Mouse (Mus musculus) fat pad, adult 2 months (tissue): Measurements from ENCODE around the gene Zfp764.
"Not testable (repeated sequence)": the region's sequence is repeated elsewhere in the genome, so short reads cannot be mapped to it uniquely, and the experiment has no call there.

Experiments used
- DNase-seq: peaks from one replicate; pipeline ENCODE4 v3.0.0-alpha.2; 2011; ENCODE audit warnings: low read depth, low spot score; ENCODE audit errors: extremely low read depth

Zfp764 gene

DNA sequence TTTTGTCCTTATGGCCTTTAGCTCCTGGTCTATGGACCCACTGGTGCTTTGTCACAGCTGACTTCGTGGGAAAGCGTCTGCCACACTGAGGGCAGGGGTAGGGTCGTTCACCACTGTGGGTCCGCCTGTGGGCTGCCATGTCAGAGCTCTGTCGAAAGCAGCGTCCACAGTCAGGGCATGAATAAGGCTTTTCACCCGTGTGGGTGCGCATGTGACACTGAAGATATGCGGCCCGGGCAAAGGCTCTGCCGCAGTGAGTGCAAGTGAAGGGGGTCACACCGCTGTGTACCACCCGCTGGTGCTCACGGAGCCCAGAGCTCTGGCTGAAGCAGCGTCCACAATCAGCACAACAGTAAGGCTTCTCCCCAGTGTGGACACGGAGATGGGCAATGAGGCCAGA is 15.1 kb downstream of the Zfp764 start:
- no peak for DNase-seq

DNA sequence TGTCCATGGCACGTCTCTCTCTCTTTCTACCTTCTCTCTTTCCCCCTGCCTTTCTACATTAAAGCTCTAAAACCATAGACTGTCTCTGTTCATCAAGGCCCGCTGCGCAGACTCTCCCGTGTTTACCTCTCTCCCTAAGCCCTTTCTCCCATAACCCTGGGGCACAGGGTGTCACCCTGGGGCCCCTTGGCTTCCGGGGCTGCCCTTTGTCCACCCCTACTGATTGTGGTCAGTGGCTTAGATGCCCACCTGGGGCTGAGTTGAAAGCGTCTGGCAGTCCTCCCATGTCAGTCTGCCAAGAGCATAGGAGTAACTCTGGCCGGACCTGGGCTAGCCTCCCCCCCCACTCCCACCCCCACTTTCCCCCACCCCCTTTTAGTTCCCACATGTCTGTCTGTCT is 16.3 kb downstream of the Zfp764 start:
- no peak for DNase-seq

DNA sequence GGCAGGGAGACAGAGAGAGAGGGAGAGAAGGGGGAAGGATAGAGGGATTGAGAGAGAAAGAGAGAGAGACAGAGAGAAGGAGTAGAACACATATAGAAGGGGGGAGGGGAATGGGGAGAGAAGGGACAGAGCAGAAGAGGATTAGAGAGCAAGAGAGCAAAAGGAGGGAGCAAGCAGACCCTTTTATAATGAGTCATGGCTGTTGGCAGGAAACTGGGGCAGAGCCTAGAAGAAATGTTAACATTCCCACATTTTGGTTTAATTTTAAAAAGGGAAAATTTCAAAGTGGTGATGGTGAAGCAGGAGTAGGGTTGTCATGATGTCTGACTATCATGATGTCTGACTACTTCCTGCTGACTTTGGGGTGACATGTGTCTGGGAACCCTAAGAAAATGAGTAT is 18.4 kb downstream of the Zfp764 start:
- not testable (repeated sequence) for DNase-seq

DNA sequence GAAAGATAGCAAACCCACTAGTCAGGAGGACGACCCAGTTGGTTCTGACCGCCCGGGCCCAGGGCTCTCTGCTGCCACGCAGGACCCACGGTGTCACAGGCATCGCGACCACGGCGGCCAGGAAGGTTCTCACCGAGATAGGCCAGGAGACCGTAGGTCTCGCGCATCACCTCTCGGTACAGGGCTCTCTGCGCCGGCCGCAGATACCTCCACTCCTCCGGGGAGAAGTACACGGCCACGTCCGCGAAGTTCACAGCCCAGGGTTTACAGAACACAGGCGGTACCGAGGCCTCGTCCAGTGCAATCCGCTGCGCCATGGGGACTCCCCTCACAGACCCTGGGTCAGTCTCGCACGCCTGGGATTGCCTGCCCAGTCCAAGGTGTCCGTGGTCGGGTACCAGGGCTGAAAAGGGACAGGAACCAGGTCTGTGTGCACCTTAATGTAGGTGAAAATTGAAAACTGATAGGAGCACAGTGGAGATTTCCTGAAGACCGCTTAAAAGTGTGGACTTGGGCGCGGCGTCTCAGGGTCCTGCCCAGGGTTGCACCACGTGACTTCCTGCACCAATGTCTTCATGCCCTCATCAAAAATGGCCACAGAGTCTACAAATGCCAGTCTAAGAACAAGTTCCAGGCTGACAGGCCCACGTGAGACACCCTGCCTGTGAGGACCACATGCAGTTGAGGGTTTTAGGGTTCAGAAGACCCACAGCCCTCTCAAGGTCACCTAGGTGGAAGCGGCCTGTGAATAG is 19.8 kb downstream of the Zfp764 start, which contains the start of gene 9130019O22Rik:
TSS of gene 9130019O22Rik (minus strand) at position 526 of the 752 bp plus-strand sequence.
- DNase-seq = peak; percentile 23

DNA sequence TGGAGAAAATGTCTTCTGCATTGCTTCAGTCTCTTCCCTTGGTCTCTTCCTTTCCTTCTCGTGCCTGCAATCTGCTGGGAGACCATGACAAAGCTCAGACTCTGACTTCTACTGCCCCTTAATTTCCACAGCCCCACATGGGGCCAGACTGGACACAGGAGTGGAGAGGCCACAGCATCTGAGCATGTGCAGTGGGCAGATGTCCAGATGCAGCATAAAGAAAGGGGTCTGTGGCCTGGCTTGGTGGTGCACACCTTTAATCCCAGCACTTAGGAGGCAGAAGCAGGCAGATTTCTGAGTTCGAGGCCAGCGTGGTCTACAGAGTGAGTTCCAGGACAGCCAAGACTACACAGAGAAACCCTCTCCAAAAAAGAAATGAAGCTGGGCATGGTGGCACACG is 21.1 kb downstream of the Zfp764 start:
- DNase-seq = not testable (repeated sequence)

DNA sequence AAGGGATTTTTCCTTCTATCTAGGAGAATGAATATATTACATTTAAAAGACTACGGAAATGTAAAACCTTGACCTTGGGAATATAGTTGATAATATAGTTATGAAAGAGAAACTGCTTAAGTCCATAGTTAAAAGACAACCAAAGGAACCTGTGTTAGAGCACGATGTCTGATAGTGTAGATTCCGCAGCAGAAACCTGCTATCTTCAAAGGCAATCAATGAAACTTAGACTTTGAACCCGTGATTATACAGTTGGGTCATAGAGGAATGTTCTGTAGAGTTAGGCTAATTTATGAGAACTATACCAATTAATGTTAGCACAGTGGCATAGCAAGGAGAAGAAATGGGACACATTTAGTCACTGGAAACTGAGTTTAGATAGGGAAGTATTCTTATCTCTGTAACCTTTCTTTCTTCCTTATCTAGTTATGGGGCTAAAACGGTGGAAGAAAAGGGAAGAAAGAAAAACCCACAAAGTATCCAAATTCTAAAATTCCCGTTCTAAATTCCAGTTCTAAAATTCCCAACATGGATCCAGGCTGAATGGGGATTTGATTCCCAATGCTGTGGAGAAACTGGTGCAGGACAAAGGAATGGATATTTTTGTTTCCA is 28.2 kb downstream of the Zfp764 start:
- DNase-seq = no peak

DNA sequence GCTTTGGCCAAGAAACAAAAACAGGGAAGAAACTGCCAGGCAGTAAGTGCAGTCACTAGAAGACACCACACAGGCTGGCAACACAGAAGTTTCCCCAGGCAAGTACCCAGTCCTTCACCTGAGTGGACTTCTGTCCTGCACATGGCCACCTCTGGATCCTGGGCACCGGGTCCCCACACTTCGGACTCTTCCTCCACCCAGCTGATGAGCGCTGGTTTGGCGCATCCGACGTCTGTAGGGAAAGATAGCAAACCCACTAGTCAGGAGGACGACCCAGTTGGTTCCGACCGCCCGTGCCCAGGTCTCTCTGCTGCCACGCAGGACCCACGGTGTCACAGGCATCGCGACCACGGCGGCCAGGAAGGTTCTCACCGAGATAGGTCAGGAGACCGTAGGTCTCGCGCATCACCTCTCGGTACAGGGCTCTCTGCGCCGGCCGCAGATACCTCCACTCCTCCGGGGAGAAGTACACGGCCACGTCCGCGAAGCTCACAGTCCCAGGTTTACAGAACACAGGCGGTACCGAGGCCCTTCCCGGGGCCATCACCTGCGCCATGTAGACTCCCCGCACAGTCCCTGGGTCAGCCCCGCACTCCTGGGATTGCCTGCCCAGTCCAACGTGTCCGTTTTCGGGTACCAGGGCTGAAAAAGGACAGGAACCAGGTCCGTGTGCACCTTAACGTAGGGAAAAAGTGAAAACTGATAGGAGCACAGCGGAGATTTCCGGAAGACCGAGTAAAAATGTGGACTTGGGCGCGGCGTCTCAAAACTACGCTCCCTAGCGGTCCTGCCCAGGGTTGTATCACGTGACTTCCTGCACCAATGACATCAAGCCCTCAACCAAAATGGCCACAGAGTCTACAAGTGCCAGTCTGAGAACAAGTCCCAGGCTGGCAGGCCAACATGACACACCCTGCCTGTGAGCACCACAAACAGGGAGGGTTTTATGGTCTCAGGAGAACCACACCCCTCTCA is 31.1 kb downstream of the Zfp764 start, which contains the start of gene Zfp747:
TSS of gene Zfp747 (minus strand) at position 780 of the 975 bp plus-strand sequence.
- peak; percentile 43 for DNase-seq

DNA sequence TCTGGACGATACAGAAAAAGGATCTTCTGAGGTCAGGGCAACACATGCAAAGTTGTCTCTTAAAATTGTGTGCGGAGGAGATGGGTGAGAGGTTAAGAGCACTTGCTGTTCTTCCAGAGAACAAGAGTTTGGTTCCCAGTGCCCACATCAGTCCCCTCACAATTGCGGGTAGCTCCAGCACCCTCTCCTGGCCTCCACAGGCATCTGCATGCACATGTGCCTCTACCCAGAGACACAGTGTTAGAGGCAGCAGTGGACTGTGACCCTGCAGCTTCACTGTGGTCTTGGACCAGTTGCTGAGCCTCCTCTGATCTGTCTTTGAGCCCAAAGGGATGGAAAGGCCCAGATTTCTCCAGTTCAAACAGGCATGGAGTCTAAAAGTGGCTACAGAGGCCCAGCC is 34.8 kb downstream of the Zfp764 start:
- DNase-seq = not testable (repeated sequence)

DNA sequence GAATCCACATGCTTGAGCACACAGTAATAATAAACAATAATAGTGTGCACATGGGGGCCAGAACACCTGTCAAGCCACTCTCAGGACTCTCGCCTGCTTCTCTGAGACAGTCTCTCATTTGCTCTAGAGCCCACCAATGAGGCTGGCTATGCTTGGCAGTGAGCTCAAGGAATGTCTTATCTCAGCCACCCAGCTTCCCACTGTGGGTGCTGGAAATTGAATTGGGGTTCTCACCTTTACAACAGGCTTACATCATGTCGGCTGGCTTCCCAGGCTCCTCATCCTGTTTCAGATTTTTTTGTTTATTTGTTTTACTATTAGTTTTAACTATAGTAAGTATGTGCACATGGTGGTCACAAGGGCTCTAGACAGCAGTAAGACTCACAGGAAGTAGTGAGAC is 35.4 kb downstream of the Zfp764 start:
- no peak for DNase-seq

DNA sequence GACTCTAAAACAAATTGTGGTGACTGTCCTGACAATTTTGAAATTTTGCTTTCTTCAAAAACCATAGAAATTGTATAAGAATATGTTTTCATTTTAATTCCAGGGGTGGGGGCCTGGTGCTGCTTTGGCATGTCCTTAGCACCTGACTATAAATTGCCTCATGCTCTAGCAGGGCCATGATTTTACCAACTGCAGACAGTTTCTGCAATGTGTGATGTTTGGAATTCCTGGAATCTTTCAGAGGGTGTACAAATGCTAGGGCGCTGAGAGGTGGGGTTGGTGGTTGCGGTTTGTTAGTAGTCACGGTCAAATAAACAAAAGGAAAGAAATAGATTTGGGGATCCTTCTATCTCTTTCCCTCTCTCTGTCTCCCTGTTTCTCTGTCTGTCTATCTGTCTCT is 40.4 kb downstream of the Zfp764 start:
- no peak for DNase-seq

DNA sequence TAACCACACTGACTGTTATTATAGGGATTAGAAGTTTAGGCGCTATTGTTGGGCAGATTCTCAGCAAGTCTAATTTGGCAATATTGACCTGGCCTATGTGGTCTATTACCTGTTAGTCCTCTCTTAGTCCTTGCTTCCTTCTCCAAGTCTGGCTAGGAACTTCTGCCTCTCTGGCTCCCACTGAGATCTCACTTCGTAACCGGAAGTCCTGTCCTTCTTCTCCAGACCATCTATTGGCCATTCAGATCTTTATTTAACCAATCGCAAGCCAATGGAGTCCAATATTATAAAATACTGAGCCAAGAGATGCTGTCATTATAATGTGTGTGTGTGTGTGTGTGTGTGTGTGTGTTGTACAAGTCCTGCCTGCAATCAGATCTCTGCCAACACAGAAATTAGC is 42.5 kb downstream of the Zfp764 start:
- DNase-seq = no peak

DNA sequence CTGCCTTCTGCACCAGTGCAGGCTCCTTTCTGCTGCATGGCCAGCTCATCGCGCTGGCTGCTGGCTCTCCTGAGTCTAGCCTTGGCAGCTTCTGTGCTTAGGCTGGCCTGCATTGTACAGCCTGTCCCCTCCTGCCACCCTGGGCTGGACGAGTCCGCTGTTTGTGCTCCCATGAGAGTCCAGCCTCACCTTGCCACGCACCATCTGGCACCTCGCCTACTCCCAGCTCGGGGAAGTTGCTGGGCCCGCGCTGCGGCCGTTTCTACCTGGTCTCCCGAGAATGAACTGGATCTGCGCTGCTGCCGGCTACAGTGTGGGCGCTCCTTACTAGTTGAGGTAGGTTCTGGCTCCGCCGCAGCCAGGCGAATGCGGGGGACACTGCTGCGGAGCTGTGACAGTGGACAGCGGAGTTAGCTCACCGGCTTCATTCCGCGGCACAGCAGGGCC is 43.1 kb downstream of the Zfp764 start:
- DNase-seq = no peak

DNA sequence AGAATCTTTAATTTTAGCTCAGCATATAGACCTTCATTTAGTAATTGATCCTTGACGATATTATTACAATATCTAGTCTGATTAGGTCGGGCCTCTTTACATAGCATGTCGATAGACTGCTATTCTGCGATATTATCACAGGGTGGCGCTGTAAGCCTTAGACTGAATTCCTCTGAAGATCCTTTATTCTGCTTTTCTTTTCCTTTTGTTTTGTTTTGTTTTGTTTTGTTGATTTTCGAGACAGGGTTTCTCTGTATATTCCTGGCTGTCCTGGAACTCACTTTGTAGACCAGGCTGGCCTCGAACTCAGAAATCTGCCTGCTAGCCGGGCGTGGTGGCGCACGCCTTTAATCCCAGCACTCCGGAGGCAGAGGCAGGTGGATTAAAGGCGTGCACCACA is 44.2 kb downstream of the Zfp764 start:
- DNase-seq = not testable (repeated sequence)

DNA sequence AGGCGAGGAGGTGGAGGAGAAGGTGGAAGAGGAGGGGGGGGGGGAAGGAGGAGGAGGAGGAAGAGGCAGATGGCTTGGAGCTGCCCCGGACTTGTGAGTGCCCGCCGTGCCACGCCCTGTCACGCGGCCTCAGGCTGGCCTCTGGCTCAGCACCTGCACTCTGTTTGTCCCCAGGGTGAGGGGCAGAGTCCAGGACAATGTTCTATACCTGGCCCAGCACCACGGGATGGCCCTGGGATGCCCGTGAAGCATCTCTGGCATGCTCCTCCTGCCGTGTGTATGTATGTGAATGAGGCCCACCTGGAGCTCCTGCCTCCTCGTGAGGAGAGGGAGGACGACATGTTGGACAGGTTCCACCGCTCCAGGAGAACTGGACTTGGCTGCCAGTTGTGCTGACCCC is 45.2 kb downstream of the Zfp764 start:
- no peak for DNase-seq

DNA sequence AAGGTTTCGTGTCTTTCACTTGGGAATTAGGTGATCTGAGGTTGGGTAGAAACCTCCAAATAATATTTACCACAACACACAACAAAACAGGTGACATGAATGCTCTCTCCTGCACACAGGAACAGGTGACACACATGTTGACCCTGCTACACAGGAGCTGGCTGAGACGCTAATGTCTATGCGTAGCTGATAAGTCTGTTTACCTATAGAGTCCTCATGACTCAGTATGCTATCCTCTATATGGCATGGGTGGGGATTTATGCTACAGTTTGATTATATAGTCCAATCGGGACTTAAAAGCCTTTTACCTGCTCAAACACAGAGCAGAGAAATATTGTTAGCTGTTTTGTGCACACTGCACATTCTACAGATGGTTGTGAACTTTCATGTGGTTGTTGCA is 46.4 kb downstream of the Zfp764 start:
- DNase-seq = no peak

DNA sequence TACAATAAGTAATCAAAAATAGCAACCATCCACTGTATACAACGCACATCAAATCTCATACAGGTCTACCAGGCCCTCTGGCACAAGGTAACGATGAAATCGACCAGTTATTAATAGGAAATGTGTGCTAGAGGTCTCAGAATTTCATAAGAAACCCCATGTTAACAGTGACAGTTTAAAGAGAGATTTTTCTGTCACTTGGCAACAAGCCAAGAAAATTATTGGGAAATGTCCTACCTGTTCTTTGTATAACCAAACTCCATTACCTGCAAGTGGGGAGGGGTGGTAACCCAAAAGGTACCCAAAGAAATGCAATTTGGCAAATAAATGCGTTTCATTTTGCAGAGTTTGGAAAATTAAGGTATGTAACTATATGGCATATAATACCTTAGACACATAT is 48.1 kb downstream of the Zfp764 start:
- peak; percentile 51 for DNase-seq

DNA sequence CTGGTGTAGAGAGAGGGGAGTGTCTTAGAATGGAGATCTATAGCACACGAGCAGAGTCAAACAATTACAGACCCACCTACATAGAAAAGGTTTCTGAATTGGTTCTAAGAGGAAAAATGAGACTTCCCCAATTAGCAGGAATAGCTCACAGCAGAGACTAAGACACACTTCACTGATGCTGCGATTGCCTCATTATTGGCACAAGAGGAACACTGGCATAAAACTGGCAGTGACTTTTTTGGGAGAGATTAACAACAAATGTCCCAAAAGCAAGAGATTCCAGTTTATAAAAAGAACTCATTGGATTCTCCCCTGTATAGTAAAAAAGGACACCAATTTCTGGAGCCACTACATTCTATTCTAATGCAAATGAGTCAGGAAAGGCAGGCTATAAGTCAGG is 48.8 kb downstream of the Zfp764 start:
- no peak for DNase-seq

DNA sequence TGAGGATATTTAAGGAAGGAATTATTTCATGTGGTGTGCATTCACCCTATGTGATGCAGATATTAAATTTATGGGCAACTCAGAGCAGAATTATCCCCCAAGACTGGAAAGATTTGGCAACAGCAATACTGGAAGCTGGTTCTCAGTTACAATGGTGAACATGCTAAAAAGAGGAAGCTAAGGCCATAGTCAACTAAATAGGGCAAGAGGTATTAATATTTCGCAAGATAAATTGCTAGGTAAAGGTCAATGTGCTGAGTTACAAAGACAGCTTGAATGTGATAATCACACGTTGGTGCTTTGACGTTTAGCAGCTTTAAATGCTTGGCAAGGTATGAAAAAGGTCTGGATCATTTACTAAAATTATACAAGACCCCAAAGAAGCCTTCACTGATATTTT is 50.8 kb downstream of the Zfp764 start:
- no peak for DNase-seq
